Mouse (Mus musculus) heart, embryonic 15.5 days (tissue): Measurements from ENCODE around the gene Nup188. TPM values are rescaled to one million over a fixed set of nuclear protein-coding genes. Genes with fewer than 3 reads are reported as not detected.

Experiments
- ATAC-seq: fragments of 200-750 bp; cut with Nextera tagmentation; replicated peaks from 2 replicates; pipeline ENCODE4 v1.8.0; 2017; ENCODE audit warnings: low read depth, moderate TSS enrichment; ENCODE audit not compliant: insufficient number of reproducible peaks, insufficient read depth, low FRiP score
- H3K27ac ChIP-seq: fragments of 300-500 bp; sonication (generic); 2 replicates; pipeline ENCODE4 v1.5.1; 2015; ENCODE audit warnings: mild to moderate bottlenecking, inconsistent platforms
- H3K27me3 ChIP-seq: fragments of 300-500 bp; sonication (generic); 2 replicates; pipeline ENCODE4 v1.6.1; 2015; ENCODE audit warnings: inconsistent platforms
- H3K36me3 ChIP-seq: fragments of 300-500 bp; sonication (generic); 2 replicates; pipeline ENCODE4 v1.6.1; 2015; ENCODE audit warnings: mild to moderate bottlenecking, inconsistent platforms
- H3K4me1 ChIP-seq: fragments of 300-500 bp; sonication (generic); replicated peaks from 2 replicates; pipeline ENCODE4 v1.6.1; 2015; ENCODE audit warnings: inconsistent platforms
- H3K4me2 ChIP-seq: fragments of 300-500 bp; sonication (generic); 2 replicates; pipeline ENCODE4 v1.6.1; 2015; ENCODE audit warnings: inconsistent platforms, mild to moderate bottlenecking, moderate library complexity
- H3K4me3 ChIP-seq: fragments of 300-500 bp; sonication (generic); 2 replicates; pipeline ENCODE4 v1.5.1; 2015; ENCODE audit warnings: mild to moderate bottlenecking, inconsistent platforms
- H3K9ac ChIP-seq: fragments of 300-500 bp; sonication (generic); 2 replicates; pipeline ENCODE4 v1.6.1; 2015; ENCODE audit warnings: mild to moderate bottlenecking, inconsistent platforms
- H3K9me3 ChIP-seq: fragments of 300-500 bp; sonication (generic); replicated peaks from 2 replicates; pipeline ENCODE4 v1.6.1; 2016; ENCODE audit warnings: inconsistent platforms
- WGBS: fragments of 180-500 bp; shearing (Covaris S2); methylation state at CpG from one replicate; pipeline ENCODE4 v1.1.7; 2015; ENCODE audit warnings: mixed read lengths; 5-methylcytosine and 5-hydroxymethylcytosine counted together
- microRNA-seq: library from miRNA; unstranded; fragments of <30 nt; microRNA quantifications from one replicate; pipeline ENCODE4, GENCODE M21; 2016
- polyA plus RNA-seq: library from polyadenylated mRNA; unstranded; fragments of >200 nt; fragmentation: Nextera tagmentation; extraction: Ambion mirVana; gene quantifications from 2 replicates; pipeline ENCODE4 v1.2.1, GENCODE M21; 2015

Nup188 gene
- polyA plus RNA-seq, 1 experiment from 2014 or later: 15.8 TPM

DNA sequence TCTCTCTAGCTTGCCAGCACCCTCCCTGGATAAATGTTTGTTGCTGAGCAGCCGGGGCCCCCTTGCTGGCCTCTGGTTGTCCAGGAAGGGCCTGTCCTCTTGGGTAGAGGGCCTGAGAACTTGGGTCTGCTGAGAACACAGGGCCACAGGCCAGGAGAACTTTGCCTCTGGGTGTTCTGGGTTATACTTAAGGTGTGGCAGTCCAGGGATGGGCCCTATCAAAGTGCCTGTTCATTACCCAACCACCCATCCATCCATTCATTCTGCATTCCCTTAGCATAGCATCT, 107.1 kb downstream of the Nup188 start:
- no peak for ATAC-seq
- WGBS: 41% methylated on average over 1 of the region's 1 CpGs

More for the DNA sequence above, 107.1 kb downstream of the Nup188 start:
- Histone ChIP-seq H3K27me3 (no peaks in the 10 kb centered on the region), H3K4me3 (peak overlapping the region; percentile 67), H3K4me1 (peaks cover 27% of the 10 kb centered on the region), H3K9ac (peak overlapping the region; percentile 70), H3K27ac (peak overlapping the region; percentile 91), H3K4me2 (peak overlapping the region; percentile 84), H3K9me3 (no peaks in the 10 kb centered on the region), H3K36me3 (peaks cover 26% of the 10 kb centered on the region; the same call in 1 of the 2 replicates)

Small RNA genes within 50 kb of the gene (microRNA-seq; reads per million reads assigned to microRNA genes)
- gene Gm47292: not detected

Other genes with a start within 250 kb of the Nup188 start
- gene Wdr34, start 237.5 kb upstream of the Nup188 start, polyA plus RNA-seq: 18.7 and 25.0 TPM in 2 replicates
- gene Set, start 229.0 kb upstream of the Nup188 start, polyA plus RNA-seq: 194 and 206 TPM in 2 replicates
- gene Pkn3, start 208.7 kb upstream of the Nup188 start, polyA plus RNA-seq: 11.0 and 11.1 TPM in 2 replicates
- 25.8 and 31.3 TPM in 2 replicates for gene Zdhhc12, start 192.7 kb upstream of the Nup188 start, polyA plus RNA-seq
- 5.0 and 6.8 TPM in 2 replicates for gene Zer1, start 161.8 kb upstream of the Nup188 start, polyA plus RNA-seq
- 5.6 and 6.4 TPM in 2 replicates for gene Tbc1d13, start 152.7 kb upstream of the Nup188 start, polyA plus RNA-seq
- gene Endog, start 114.9 kb upstream of the Nup188 start, polyA plus RNA-seq: 33.9 and 35.1 TPM in 2 replicates
- gene Spout1, start 107.9 kb upstream of the Nup188 start, polyA plus RNA-seq: 27.3 and 36.3 TPM in 2 replicates
- gene Kyat1, start 80.5 kb upstream of the Nup188 start, polyA plus RNA-seq: 21.1 and 22.1 TPM in 2 replicates
- gene Lrrc8a, start 48.7 kb upstream of the Nup188 start, polyA plus RNA-seq: 37.7 and 40.0 TPM in 2 replicates
- 0.33 and 0.38 TPM in 2 replicates for gene Gm28035, start 45.8 kb upstream of the Nup188 start, polyA plus RNA-seq
- 8.4 and 10.1 TPM in 2 replicates for gene Phyhd1, start 20.2 kb upstream of the Nup188 start, polyA plus RNA-seq
- gene Gm28038, start 5.4 kb upstream of the Nup188 start, polyA plus RNA-seq: not detected in 2 replicates
- gene Dolk, start 63 bp upstream of the Nup188 start, polyA plus RNA-seq: 26.9 and 32.0 TPM in 2 replicates
- 105 and 140 TPM in 2 replicates for gene Sh3glb2, start 72.9 kb downstream of the Nup188 start, polyA plus RNA-seq
- gene Miga2, start 77.8 kb downstream of the Nup188 start, polyA plus RNA-seq: 32.6 and 35.5 TPM in 2 replicates
- 19.5 and 25.2 TPM in 2 replicates for gene Dolpp1, start 105.9 kb downstream of the Nup188 start, polyA plus RNA-seq
- gene Crat, start 129.4 kb downstream of the Nup188 start, polyA plus RNA-seq: 108 and 109 TPM in 2 replicates
- gene Ptpa, start 129.6 kb downstream of the Nup188 start, polyA plus RNA-seq: 102 and 119 TPM in 2 replicates
- gene Ier5l, start 187.8 kb downstream of the Nup188 start, polyA plus RNA-seq: 1.7 and 2.0 TPM in 2 replicates